Mouse (Mus musculus): Measurements from ENCODE around the gene Phldb2. TPM values are rescaled to one million over a fixed set of nuclear protein-coding genes. Genes with fewer than 3 reads are reported as not detected.

The Phldb2 gene
- 44.9 and 46.2 TPM in 2 replicates for polyA plus RNA-seq (2016; fragmentation: Nextera tagmentation; extraction: Ambion mirVana)

DNA sequence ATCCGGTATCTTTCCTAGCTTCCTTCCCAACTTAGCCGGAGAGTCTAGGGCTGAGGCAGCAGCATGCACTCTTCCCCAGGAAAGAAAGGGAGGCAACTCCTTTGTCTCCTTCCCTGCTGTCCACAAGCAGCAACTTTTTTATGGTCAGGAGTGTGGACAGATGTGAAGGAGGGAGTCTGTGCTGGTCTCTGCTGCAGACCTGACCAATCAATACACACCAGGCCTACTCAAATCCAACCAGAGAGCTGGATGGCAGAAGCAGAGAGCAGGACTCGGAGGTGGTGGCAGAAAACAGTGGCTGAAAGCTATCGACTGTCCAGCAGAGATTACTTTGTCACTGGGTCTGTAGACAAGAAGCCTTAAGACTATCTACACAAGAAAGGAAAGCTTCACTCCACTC is at the start of gene Phldb2:
Gene Phldb2, minus strand, starts transcription at position 205 of the 400 bp plus-strand sequence.
- no peaks in the 10 kb centered on the region for H3K36me3 ChIP-seq (replicated peaks)
- H3K27me3 ChIP-seq (replicated peaks; ENCODE audit: low read depth, poor library complexity, severe bottlenecking), result no peaks in the 10 kb centered on the region
- DNase-seq (ENCODE audit: low spot score), result no peak
- H3K27ac ChIP-seq (replicated peaks), result no peak within 1 kb of the TSS
- H3K9me3 ChIP-seq, result no peaks in the 10 kb centered on the region
- 0 out of 2 replicates have a peak, but pooled peaks cover 3% of the 10 kb centered on the region for H3K4me1 ChIP-seq
- 84% methylated on average over 4 of the region's 4 CpGs for WGBS
- no peak within 1 kb of the TSS for H3K4me3 ChIP-seq

DNA sequence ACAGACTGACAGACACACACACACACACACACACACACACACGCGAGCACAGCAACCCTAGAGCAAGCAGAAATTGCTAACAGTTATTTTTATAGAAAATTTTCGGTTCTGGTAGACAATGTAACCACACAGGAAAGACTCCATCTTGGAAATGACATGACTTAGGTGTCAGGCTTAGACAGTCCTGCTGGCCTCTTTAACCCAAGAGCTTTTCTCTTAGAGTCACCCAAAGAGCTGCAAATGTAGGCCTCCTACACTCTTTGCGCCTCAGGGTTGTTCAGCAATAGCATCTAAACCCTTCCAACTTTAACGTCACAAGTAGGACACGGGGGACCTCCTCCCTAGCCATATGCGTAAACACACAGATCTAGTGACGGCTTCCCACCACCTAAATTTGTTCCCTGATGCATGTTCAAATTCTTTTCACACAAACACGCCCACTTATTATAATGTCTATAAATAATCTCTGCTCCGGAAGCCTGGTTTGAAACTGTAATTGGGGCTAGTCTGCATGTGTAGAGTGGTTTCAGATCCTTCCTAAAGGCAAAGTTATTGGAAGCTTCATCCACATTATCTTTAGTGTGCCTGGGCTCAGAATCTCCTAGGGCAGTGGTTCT is 48.3 kb upstream of the Phldb2 start:
- no peaks in the 10 kb centered on the region for H3K27me3 ChIP-seq (replicated peaks; ENCODE audit: low read depth, poor library complexity, severe bottlenecking)
- no peaks in the 10 kb centered on the region for H3K36me3 ChIP-seq (replicated peaks)
- H3K27ac ChIP-seq (replicated peaks), result no peak overlapping the region
- DNase-seq (ENCODE audit: low spot score), result no peak
- H3K9me3 ChIP-seq, result no peaks in the 10 kb centered on the region
- no peak overlapping the region for H3K4me3 ChIP-seq
- 0 out of 2 replicates have a peak, but pooled peaks cover 6% of the 10 kb centered on the region for H3K4me1 ChIP-seq
- 90% methylated on average over 10 of the region's 10 CpGs for WGBS

DNA sequence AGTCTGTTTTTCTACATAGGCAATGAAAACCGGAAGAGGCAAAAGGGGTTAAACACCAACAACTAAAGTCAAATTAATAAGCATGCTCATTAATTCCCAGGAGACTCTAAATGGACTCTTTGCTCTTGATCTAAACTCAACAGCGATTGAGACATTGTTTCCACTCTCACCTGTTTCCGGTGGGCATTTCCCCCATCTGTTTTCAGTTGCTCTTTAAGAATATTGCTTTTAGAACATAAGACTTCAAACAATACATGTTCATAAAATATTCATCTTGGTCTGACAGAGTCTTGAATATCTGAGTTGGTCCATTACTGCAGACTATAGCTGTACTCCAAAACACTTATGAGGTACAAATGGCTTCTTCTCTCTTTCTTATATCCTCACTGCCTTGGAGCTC is 47.6 kb upstream of the Phldb2 start:
- no peaks in the 10 kb centered on the region for H3K9me3 ChIP-seq
- H3K36me3 ChIP-seq (replicated peaks), result no peaks in the 10 kb centered on the region
- H3K27me3 ChIP-seq (replicated peaks; ENCODE audit: low read depth, poor library complexity, severe bottlenecking), result no peaks in the 10 kb centered on the region
- WGBS, result 87% methylated on average over 3 of the region's 3 CpGs
- H3K4me3 ChIP-seq, result no peak overlapping the region
- H3K27ac ChIP-seq (replicated peaks), result no peak overlapping the region
- 0 out of 2 replicates have a peak, but pooled peaks cover 6% of the 10 kb centered on the region for H3K4me1 ChIP-seq
- no peak for DNase-seq (ENCODE audit: low spot score)

DNA sequence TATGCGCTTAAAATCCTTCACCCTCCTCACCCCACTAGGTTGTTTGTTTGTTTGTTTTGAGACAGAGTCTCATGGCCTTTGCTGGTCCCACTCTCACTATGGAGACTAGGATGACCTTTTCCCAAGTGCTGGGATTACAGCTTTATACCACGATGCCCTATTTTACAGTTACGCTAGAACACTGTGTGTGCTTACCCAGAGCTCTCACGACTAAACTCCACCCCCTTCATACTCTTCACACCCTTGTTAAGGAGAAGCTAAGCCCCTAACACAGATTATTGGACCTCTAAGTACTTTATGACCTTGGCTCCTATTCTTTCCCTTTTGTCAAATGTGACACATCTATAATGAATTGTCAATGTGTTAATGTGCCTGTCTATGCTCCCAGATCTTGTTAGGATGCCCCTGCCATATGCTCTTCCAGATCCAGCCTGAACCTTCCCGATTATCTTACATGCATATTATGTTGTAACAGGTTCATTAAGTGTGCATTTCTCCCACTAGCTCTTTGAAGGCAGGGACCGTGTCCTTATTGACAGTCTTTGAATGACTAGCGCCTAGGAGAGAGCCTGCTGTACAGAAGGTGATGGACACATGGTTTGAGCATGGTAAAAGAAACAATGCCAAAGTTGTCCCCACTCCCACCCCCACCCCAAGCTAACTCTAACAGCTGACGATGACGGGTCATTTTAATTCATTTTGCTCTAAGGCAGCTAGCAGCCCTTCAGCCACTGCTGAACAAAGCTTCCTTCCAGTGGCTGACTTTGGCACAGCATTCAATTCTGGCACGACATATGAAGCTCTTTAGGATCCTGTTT is 46.2 kb upstream of the Phldb2 start:
- no peak for DNase-seq (ENCODE audit: low spot score)
- Histone ChIP-seq H3K9me3 (no peaks in the 10 kb centered on the region), H3K4me1 (0 out of 2 replicates have a peak, but pooled peaks cover 6% of the 10 kb centered on the region), H3K27me3 (replicated peaks; ENCODE audit: low read depth, poor library complexity, severe bottlenecking) (no peaks in the 10 kb centered on the region), H3K27ac (replicated peaks) (no peak overlapping the region), H3K4me3 (no peak overlapping the region), H3K36me3 (replicated peaks) (no peaks in the 10 kb centered on the region)
- 72% methylated on average over 10 of the region's 10 CpGs for WGBS

DNA sequence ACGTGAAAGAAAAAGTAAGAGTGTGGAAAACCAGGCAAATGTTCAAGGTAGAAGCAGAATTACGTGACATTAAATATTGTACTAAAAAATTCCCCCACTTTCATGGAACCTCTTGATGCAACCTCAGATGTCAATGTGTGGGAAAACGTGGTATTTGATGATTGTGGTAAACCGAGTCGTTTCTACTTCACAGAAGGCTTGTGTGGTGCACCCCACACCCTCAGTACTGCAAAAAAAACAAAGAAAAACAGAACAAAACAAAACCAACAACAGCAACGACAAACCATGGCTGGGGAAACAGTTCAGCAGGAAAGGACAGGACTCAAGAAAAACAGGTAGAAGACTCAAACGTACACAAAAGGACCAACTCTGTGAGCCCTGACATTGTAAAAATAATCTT is 44.8 kb upstream of the Phldb2 start:
- Histone ChIP-seq H3K27ac (replicated peaks) (no peak overlapping the region), H3K27me3 (replicated peaks; ENCODE audit: low read depth, poor library complexity, severe bottlenecking) (no peaks in the 10 kb centered on the region), H3K4me1 (0 out of 2 replicates have a peak, but pooled peaks cover 6% of the 10 kb centered on the region), H3K4me3 (no peak overlapping the region), H3K36me3 (replicated peaks) (no peaks in the 10 kb centered on the region), H3K9me3 (no peaks in the 10 kb centered on the region)
- no peak for DNase-seq (ENCODE audit: low spot score)
- WGBS, result 79% methylated on average over 7 of the region's 7 CpGs

DNA sequence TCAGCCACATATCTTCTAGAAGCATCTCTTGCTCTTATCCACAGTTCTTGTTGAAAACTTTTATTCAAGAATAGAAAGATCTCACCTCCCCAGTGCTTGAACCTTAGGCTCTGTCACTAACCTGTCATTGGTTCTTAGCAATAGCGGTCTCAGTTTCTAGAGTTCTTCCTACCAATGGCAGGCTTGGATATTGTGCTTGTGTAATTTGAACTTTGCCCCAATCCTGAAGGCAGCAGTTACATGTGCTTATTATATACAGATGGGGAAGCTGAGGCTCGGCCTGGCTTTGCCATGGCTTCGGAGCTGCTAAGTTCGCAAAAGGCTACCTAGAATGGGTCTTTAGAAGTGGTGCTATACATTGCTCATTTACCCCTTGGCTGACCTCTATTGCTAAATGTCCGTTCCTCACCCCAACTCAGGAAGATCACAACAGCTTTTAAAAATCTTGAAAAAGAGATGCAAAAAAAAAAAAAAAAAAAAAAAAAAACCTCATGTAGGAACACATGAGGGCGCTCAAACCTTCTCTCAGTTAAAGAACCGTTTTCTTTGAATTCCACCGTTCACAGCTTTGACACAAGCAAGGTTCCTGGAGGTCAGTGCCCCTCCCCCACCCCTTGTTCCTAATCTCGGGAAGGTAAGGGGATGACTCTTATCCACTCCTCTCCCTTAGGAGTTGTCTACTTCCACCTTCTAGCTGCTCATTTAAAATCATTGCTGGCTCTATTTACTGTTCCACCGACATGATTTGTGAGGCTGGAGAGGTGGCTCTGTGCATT is 37.7 kb upstream of the Phldb2 start:
- 48% methylated on average over 10 of the region's 10 CpGs for WGBS
- H3K9me3 ChIP-seq, result no peaks in the 10 kb centered on the region
- no peak overlapping the region for H3K4me3 ChIP-seq
- no peak overlapping the region for H3K27ac ChIP-seq (replicated peaks)
- H3K36me3 ChIP-seq (replicated peaks), result no peaks in the 10 kb centered on the region
- 0 out of 2 replicates have a peak, but pooled peaks cover 3% of the 10 kb centered on the region for H3K4me1 ChIP-seq
- peak; percentile 35 for DNase-seq (ENCODE audit: low spot score)
- no peaks in the 10 kb centered on the region for H3K27me3 ChIP-seq (replicated peaks; ENCODE audit: low read depth, poor library complexity, severe bottlenecking)

DNA sequence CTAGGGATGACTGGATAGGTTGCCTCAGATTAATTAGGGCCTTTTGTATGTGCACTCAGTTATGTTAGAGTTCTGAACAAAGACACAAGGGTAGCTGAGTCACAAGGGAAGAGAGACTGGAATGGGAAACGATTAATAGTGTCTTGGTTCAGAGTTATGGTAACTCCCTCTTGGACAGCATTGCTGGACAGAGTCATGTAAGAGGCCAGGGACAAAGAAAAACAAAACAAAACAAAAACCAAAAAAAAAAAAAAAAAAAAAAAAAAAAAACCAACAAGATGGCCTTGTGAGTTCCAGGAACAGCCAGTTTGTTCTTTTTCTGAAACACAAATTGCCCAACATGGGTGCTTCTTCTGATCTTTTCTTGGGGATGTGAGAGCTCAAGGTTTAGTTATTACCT is 32.8 kb upstream of the Phldb2 start:
- WGBS, result 80% methylated on average over 1 of the region's 1 CpGs
- Histone ChIP-seq H3K27me3 (replicated peaks; ENCODE audit: low read depth, poor library complexity, severe bottlenecking) (no peaks in the 10 kb centered on the region), H3K27ac (replicated peaks) (no peak overlapping the region), H3K9me3 (no peaks in the 10 kb centered on the region), H3K4me1 (no peaks in the 10 kb centered on the region), H3K36me3 (replicated peaks) (no peaks in the 10 kb centered on the region), H3K4me3 (no peak overlapping the region)
- no peak for DNase-seq (ENCODE audit: low spot score)

DNA sequence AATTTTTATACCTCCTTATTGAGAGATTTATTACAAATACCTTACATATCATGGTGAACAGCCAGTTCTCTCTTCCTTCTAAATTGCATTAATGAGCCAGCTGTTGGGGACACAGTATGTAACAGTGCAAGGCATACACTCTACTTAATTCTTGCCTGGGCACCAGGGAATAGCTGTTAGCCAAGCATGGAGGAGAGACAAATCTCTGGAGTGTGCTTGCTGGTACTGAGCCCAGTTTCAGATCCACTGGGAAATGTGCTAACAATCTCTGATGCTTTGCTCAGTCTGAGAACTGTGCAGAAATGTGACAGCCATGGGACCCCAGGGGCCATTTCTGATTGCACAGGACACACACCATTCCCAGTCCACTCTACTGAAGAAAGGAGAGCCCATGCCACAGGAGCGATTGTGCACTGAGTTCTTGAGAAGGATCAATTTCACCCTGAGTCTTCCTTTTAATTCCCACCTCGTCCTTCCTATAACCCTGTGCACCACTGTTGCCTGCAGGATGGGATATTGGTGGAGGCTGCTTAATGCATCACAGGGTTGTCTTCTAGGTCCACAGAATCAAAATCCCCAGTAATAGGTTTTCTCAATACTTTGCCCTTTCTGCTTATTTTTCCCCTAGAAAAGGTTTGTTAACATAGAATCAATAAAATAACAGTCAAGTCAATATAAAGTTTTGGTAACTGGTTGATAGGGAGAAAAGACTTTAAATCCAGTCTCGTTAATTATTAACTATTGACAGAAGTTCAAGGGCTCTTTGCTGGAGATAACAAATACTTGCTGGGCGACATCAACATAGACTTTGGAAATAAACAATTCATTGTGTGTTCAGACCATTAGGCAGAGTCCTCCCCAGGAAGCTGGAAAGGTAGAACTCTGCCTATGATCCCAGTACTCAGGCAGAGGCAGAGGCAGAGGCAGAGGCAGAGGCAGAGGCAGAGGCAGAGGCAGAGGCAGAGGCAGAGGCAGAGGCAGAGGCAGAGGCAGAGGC is 31.5 kb upstream of the Phldb2 start:
- Histone ChIP-seq H3K27ac (replicated peaks) (no peak overlapping the region), H3K9me3 (no peaks in the 10 kb centered on the region), H3K4me1 (no peaks in the 10 kb centered on the region), H3K4me3 (no peak overlapping the region), H3K36me3 (replicated peaks) (no peaks in the 10 kb centered on the region), H3K27me3 (replicated peaks; ENCODE audit: low read depth, poor library complexity, severe bottlenecking) (no peaks in the 10 kb centered on the region)
- 82% methylated on average over 4 of the region's 4 CpGs for WGBS
- DNase-seq (ENCODE audit: low spot score), result no peak

DNA sequence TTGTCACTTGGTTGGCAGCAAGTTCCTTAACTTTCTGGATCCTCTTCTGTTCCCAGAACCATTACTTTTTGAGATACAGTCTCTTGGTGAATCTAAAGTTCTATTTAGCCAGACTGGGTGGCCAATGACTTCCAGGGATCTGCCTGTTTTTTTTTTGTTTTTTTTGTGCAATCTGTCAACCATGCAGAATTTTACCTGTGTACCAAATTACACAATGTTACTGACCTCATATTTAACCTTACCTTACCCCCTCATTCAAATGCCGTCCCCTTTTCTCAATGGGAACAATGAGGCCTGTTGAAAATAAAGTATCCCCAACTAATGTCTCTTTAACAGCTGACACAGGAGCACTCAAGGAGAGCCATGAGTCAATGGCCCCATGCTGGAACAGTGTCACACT is 22.9 kb upstream of the Phldb2 start:
- 82% methylated on average over 1 of the region's 1 CpGs for WGBS
- no peaks in the 10 kb centered on the region for H3K36me3 ChIP-seq (replicated peaks)
- DNase-seq (ENCODE audit: low spot score), result no peak
- H3K4me1 ChIP-seq, result 0 out of 2 replicates have a peak, but pooled peaks cover 6% of the 10 kb centered on the region
- H3K27ac ChIP-seq (replicated peaks), result no peak overlapping the region
- H3K27me3 ChIP-seq (replicated peaks; ENCODE audit: low read depth, poor library complexity, severe bottlenecking), result no peaks in the 10 kb centered on the region
- no peak overlapping the region for H3K4me3 ChIP-seq
- no peaks in the 10 kb centered on the region for H3K9me3 ChIP-seq

DNA sequence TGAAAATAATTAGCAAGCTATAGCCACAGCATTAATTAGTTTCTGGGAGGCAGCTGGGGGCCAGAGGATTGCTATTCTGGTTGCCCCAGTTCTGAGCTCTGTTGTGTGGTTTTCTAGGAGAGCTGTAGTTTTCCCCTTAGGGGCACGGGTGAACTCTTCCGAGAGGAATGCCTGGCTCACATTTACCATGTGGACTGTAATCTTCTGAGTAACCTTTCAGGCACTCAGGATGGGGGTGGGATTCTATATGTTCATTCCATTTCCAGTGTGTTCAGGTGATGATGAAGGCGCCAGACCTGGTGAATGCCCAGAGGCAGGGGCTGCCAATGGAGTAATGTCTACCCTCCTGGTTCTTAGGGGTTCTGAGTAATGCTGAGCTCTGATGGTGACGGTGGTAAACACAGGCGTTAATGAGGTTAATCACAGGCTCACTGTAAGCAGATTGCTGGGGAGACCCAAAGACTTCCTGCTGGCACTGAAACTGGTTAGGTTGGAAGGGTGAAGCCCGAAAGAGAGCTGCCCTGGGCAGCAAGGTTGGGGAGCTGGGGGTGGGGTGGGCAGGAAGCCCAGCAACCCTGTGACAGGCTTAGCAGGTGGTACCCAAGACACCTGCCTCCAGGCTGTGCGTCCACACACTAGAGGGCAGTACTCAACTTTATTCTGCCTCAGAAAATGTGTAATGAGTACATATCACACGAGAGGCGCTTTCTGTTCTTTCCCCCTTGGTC is 20.7 kb upstream of the Phldb2 start:
- Histone ChIP-seq H3K27ac (replicated peaks) (no peak overlapping the region), H3K4me1 (0 out of 2 replicates have a peak, but pooled peaks cover 6% of the 10 kb centered on the region), H3K27me3 (replicated peaks; ENCODE audit: low read depth, poor library complexity, severe bottlenecking) (no peaks in the 10 kb centered on the region), H3K36me3 (replicated peaks) (no peaks in the 10 kb centered on the region), H3K9me3 (no peaks in the 10 kb centered on the region), H3K4me3 (no peak overlapping the region)
- DNase-seq (ENCODE audit: low spot score), result no peak
- 60% methylated on average over 9 of the region's 9 CpGs for WGBS

DNA sequence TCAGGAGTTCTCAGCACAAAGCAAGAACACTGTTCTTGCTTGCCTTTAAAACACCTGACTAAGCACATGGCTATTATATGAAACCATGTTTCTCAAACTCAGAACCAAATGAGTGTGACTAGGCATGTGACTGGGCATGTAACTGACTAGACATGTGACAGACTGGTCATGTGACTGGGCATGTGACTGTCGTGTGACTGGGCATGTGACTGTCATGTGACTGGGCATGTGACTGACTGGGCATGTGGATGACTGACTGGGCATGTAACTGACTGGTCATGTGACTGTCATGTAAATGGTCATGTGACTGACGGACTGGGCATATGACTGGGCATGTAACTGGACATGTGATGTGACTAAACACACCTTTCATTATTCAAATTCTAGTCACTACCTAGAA is 16.8 kb upstream of the Phldb2 start:
- 0 out of 2 replicates have a peak, but pooled peaks cover 6% of the 10 kb centered on the region for H3K4me1 ChIP-seq
- no peaks in the 10 kb centered on the region for H3K36me3 ChIP-seq (replicated peaks)
- 88% methylated on average over 2 of the region's 2 CpGs for WGBS
- no peak overlapping the region for H3K4me3 ChIP-seq
- no peak for DNase-seq (ENCODE audit: low spot score)
- H3K9me3 ChIP-seq, result no peaks in the 10 kb centered on the region
- H3K27ac ChIP-seq (replicated peaks), result no peak overlapping the region
- H3K27me3 ChIP-seq (replicated peaks; ENCODE audit: low read depth, poor library complexity, severe bottlenecking), result no peaks in the 10 kb centered on the region

Measured in embryonic facial prominence, embryonic 10.5 days (tissue).